Mouse (Mus musculus) heart, embryonic 14.5 days (tissue): Measurements from ENCODE around the gene Cenpb. TPM values are rescaled to one million over a fixed set of nuclear protein-coding genes. Genes with fewer than 3 reads are reported as not detected.

Source experiments
- ATAC-seq: fragments of 200-750 bp; cut with Nextera tagmentation; 2 replicates; pipeline ENCODE4 v1.8.0; 2017; ENCODE audit warnings: low read depth, moderate TSS enrichment; ENCODE audit not compliant: insufficient number of reproducible peaks, insufficient read depth, low FRiP score
- H3K27ac ChIP-seq, 2 experiments: fragments of 200-500 bp in 1 of 2; fragments of 300-500 bp in 1 of 2; sonication (generic) in 1 of 2; replicated peaks in 1 of 2; 2 replicates each; pipeline ENCODE4 v1.5.1; 2012 to 2014; ENCODE audit warnings: low read depth in 2 of 2, low read length in 2 of 2, control low read depth in 1 of 2, mild to moderate bottlenecking in 1 of 2, mixed read lengths in 1 of 2; ENCODE audit not compliant: control insufficient read depth in 1 of 2, insufficient read depth in 1 of 2
- H3K27me3 ChIP-seq: fragments of 300-500 bp; sonication (generic); 2 replicates; pipeline ENCODE4 v1.6.1; 2014; ENCODE audit warnings: mild to moderate bottlenecking, low read length, control low read depth; ENCODE audit not compliant: control insufficient read depth, insufficient read depth
- H3K36me3 ChIP-seq: fragments of 300-500 bp; sonication (generic); 2 replicates; pipeline ENCODE4 v1.6.1; 2014; ENCODE audit warnings: mild to moderate bottlenecking, control low read depth, low read length, mixed read lengths; ENCODE audit not compliant: control insufficient read depth, insufficient read depth
- H3K4me1 ChIP-seq, 2 experiments: fragments of 200-500 bp in 1 of 2; fragments of 300-500 bp in 1 of 2; sonication (generic) in 1 of 2; 2 replicates each; pipeline ENCODE4 v1.6.1; 2012 to 2014; ENCODE audit warnings: low read length in 2 of 2, control low read depth in 1 of 2, mixed read lengths in 1 of 2; ENCODE audit not compliant: control insufficient read depth in 2 of 2, insufficient read depth in 2 of 2
- H3K4me2 ChIP-seq: fragments of 300-500 bp; sonication (generic); 2 replicates; pipeline ENCODE4 v1.6.1; 2014; ENCODE audit warnings: mild to moderate bottlenecking, low read length
- H3K4me3 ChIP-seq, 2 experiments: fragments of 200-500 bp in 1 of 2; fragments of 300-500 bp in 1 of 2; sonication (generic) in 1 of 2; 2 replicates each; pipeline ENCODE4 v1.5.1; 2012 to 2014; ENCODE audit warnings: low read length in 2 of 2, mild to moderate bottlenecking in 2 of 2, control low read depth in 1 of 2, low read depth in 1 of 2, moderate library complexity in 1 of 2; ENCODE audit not compliant: control insufficient read depth in 1 of 2, insufficient read depth in 1 of 2
- H3K9ac ChIP-seq: fragments of 300-500 bp; sonication (generic); 2 replicates; pipeline ENCODE4 v1.6.1; 2014; ENCODE audit warnings: mild to moderate bottlenecking, low read length
- H3K9me3 ChIP-seq: fragments of 300-500 bp; sonication (generic); 2 replicates; pipeline ENCODE4 v1.6.1; 2016; ENCODE audit warnings: low read length, control low read depth; ENCODE audit not compliant: control insufficient read depth
- WGBS: fragments of 180-500 bp; shearing (Covaris S2); extraction: QIAGEN DNeasy Blood & Tissue Kit; methylation state at CpG from one replicate; pipeline ENCODE4 v1.1.7; 2014; 5-methylcytosine and 5-hydroxymethylcytosine counted together
- polyA plus RNA-seq: library from polyadenylated mRNA; unstranded; fragments of >200 nt; fragmentation: Nextera tagmentation; extraction: Ambion mirVana; gene quantifications from 2 replicates; pipeline ENCODE4 v1.2.1, GENCODE M21; 2014

Gene Cenpb
- polyA plus RNA-seq, 1 experiment from 2014 or later: 6.2 TPM

GRCm38 (mm10) chr2:131142592-131142991 is 37.3 kb downstream of the Cenpb start:
- no peak overlapping the region for H3K27ac ChIP-seq
- peak; percentile 8; the same call in 1 of the 2 replicates for ATAC-seq
- H3K9me3 ChIP-seq: no peaks in the 10 kb centered on the region
- H3K4me2 ChIP-seq: peak overlapping the region; percentile 47
- peaks cover 73% of the 10 kb centered on the region for H3K36me3 ChIP-seq
- H3K4me3 ChIP-seq: no peak overlapping the region
- 25% methylated on average over 18 of the region's 18 CpGs for WGBS
- peaks cover 11 to 17% of the 10 kb centered on the region in 2 experiments for H3K4me1 ChIP-seq
- H3K9ac ChIP-seq: peak overlapping the region; percentile 50; the same call in 1 of the 2 replicates
- no peaks in the 10 kb centered on the region for H3K27me3 ChIP-seq

GRCm38 (mm10) chr2:131141336-131141986 is 38.4 kb downstream of the Cenpb start:
- no peak overlapping the region for H3K9ac ChIP-seq
- H3K27ac ChIP-seq: no peak overlapping the region
- WGBS: 88% methylated on average over 8 of the region's 8 CpGs
- peaks cover 66% of the 10 kb centered on the region for H3K36me3 ChIP-seq
- no peaks in the 10 kb centered on the region for H3K27me3 ChIP-seq
- ATAC-seq: no peak
- peaks cover 16 to 21% of the 10 kb centered on the region in 2 experiments for H3K4me1 ChIP-seq
- no peak overlapping the region for H3K4me2 ChIP-seq
- no peaks in the 10 kb centered on the region for H3K9me3 ChIP-seq
- H3K4me3 ChIP-seq: no peak overlapping the region

- no peak overlapping the region for H3K4me2 ChIP-seq
- H3K9me3 ChIP-seq: no peaks in the 10 kb centered on the region
- peaks cover 26 to 30% of the 10 kb centered on the region in 2 experiments for H3K4me1 ChIP-seq
- peak overlapping the region; percentile 57 to 61; a peak in 3 of 4 replicates for H3K27ac ChIP-seq
- H3K36me3 ChIP-seq: peaks cover 57% of the 10 kb centered on the region
- H3K4me3 ChIP-seq: no peak overlapping the region
- H3K9ac ChIP-seq: no peak overlapping the region
- 33% methylated on average over 5 of the region's 5 CpGs for WGBS
- H3K27me3 ChIP-seq: no peaks in the 10 kb centered on the region
- ATAC-seq: no peak
These were observed 39.3 kb downstream of the Cenpb start for GRCm38 (mm10) chr2:131140533-131140905.

GRCm38 (mm10) chr2:131139886-131140532 is 39.9 kb downstream of the Cenpb start:
- H3K9me3 ChIP-seq: no peaks in the 10 kb centered on the region
- no peak overlapping the region for H3K9ac ChIP-seq
- no peaks in the 10 kb centered on the region for H3K27me3 ChIP-seq
- peak overlapping the region; percentile 17 to 75 for H3K27ac ChIP-seq
- peaks cover 31 to 36% of the 10 kb centered on the region in 2 experiments for H3K4me1 ChIP-seq
- no peak overlapping the region for H3K4me2 ChIP-seq
- ATAC-seq: no peak
- no peak overlapping the region for H3K4me3 ChIP-seq
- H3K36me3 ChIP-seq: peaks cover 52% of the 10 kb centered on the region
- WGBS: 10% methylated on average over 5 of the region's 5 CpGs

- Histone ChIP-seq H3K36me3 (peaks cover 45% of the 10 kb centered on the region), H3K4me3 (no peak overlapping the region), H3K9me3 (no peaks in the 10 kb centered on the region), H3K27me3 (no peaks in the 10 kb centered on the region), H3K9ac (no peak overlapping the region), H3K27ac (no peak overlapping the region), H3K4me2 (no peak overlapping the region), H3K4me1 (peaks cover 31 to 41% of the 10 kb centered on the region in 2 experiments)
- 81% methylated on average over 5 of the region's 5 CpGs for WGBS
- ATAC-seq: no peak
These were observed 40.6 kb downstream of the Cenpb start for GRCm38 (mm10) chr2:131139287-131139686.

- WGBS: 86% methylated on average over 7 of the region's 7 CpGs
These were observed 41.1 kb downstream of the Cenpb start for GRCm38 (mm10) chr2:131138760-131139159.

GRCm38 (mm10) chr2:131138296-131138695 is 41.6 kb downstream of the Cenpb start:
- ATAC-seq: no peak
- no peak overlapping the region for H3K4me2 ChIP-seq
- H3K9me3 ChIP-seq: no peaks in the 10 kb centered on the region
- H3K9ac ChIP-seq: no peak overlapping the region
- H3K4me3 ChIP-seq: no peak overlapping the region
- H3K27ac ChIP-seq: no peak overlapping the region
- H3K36me3 ChIP-seq: peaks cover 36% of the 10 kb centered on the region
- H3K4me1 ChIP-seq: peaks cover 31 to 45% of the 10 kb centered on the region in 2 experiments
- WGBS: 85% methylated on average over 4 of the region's 4 CpGs
- no peaks in the 10 kb centered on the region for H3K27me3 ChIP-seq

More at GRCm38 (mm10) chr2:131138760-131139159, 41.1 kb downstream of the Cenpb start:
- Histone ChIP-seq H3K36me3 (peaks cover 41% of the 10 kb centered on the region), H3K9me3 (no peaks in the 10 kb centered on the region), H3K4me2 (no peak overlapping the region), H3K4me1 (peaks cover 31 to 45% of the 10 kb centered on the region in 2 experiments), H3K4me3 (no peak overlapping the region), H3K27me3 (no peaks in the 10 kb centered on the region), H3K9ac (no peak overlapping the region), H3K27ac (no peak overlapping the region)
- no peak for ATAC-seq
